Mouse (Mus musculus): ENCODE results near the gene Lrrc20. TPM values are rescaled to one million over a fixed set of nuclear protein-coding genes. Genes with fewer than 3 reads are reported as not detected.

The Lrrc20 gene
- polyA plus RNA-seq, 1 experiment from 2014 or later, result 11.8 TPM

DNA sequence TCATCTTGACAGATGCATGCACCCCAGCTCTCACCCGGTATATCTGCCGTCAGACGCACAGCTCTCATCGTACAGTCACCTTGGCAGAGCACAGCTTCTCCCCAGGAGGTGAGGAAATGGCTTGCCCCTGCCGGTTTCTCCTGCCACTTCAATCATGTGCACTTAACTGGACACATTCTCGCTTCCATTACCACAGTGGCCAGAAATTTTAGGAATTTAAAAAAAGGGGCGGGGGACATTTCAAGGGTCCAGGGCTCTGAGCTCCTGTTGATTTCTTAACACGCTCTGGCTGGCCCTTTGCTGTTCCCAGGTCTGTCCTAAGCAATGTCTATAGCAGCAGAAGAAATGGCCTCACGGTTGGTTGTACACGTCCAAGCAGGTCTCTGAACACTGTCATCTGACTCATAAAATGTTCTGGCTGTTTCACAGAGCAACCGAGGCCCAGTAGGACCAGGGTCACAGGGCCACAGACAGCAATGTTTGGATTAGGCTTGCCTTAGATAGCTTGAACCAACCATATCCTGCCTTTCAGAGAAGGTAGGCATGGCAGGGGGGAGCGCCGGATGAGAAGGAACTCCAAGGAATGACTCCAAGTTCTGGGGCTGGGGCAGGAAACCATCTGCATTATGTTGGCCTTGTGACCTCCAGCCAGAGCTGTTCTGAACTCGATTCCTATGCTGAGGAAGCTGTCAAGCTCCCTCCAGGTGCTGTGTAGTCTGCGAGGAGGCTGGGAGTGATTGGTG is 151.8 kb downstream of the Lrrc20 start:
- H3K36me3 ChIP-seq (ENCODE audit: control insufficient read depth, insufficient read depth, low read length), result no peaks in the 10 kb centered on the region
- H3K27ac ChIP-seq (replicated peaks; ENCODE audit: low read depth, low read length), result 0 out of 2 replicates have a peak overlapping the region, but pooled peaks have one; percentile 8
- DNase-seq (ENCODE audit: low spot score) (no peak), ATAC-seq (ENCODE audit: insufficient number of reproducible peaks, low FRiP score, low TSS enrichment, low read depth) (no peak)
- peaks cover 18% of the 10 kb centered on the region for H3K27me3 ChIP-seq (ENCODE audit: control insufficient read depth, insufficient read depth, low read length)
- H3K9me3 ChIP-seq (ENCODE audit: control insufficient read depth, low read length), result no peaks in the 10 kb centered on the region
- H3K4me3 ChIP-seq (ENCODE audit: low read depth, low read length), result no peak overlapping the region
- no peak overlapping the region for H3K4me2 ChIP-seq (ENCODE audit: low read depth, severe bottlenecking)
- 46% methylated on average over 15 of the region's 15 CpGs for WGBS
- peaks cover 20% of the 10 kb centered on the region for H3K4me1 ChIP-seq (ENCODE audit: control insufficient read depth, insufficient read depth, low read length)
- no peak overlapping the region for H3K9ac ChIP-seq (ENCODE audit: low read length)

DNA sequence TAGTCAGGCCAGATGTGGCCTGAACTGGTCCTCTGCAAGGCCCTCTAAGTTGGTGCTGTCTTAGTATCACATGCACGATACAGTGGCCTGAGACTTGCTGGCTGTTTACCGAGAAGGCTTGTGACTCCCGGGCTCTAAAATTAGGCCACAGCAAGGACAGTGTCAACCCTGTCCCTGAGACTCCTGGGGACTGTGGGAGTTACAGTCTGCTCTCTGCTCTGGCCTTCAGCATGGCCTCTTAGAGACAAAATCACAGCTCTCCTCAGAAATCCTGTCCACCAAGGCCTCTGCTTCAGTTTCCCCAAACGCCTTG is 152.3 kb downstream of the Lrrc20 start:
- 76% methylated on average over 4 of the region's 4 CpGs for WGBS
- Histone ChIP-seq H3K9me3 (ENCODE audit: control insufficient read depth, low read length) (no peaks in the 10 kb centered on the region), H3K9ac (ENCODE audit: low read length) (no peak overlapping the region), H3K27ac (replicated peaks; ENCODE audit: low read depth, low read length) (no peak overlapping the region), H3K4me2 (ENCODE audit: low read depth, severe bottlenecking) (no peak overlapping the region), H3K4me3 (ENCODE audit: low read depth, low read length) (no peak overlapping the region), H3K36me3 (ENCODE audit: control insufficient read depth, insufficient read depth, low read length) (no peaks in the 10 kb centered on the region), H3K4me1 (ENCODE audit: control insufficient read depth, insufficient read depth, low read length) (peaks cover 20% of the 10 kb centered on the region), H3K27me3 (ENCODE audit: control insufficient read depth, insufficient read depth, low read length) (peaks cover 18% of the 10 kb centered on the region)
- ATAC-seq (ENCODE audit: insufficient number of reproducible peaks, low FRiP score, low TSS enrichment, low read depth) (no peak), DNase-seq (ENCODE audit: low spot score) (no peak)

Other genes with a start within 250 kb of the Lrrc20 start
- 0.55 and 0.88 TPM in 2 replicates for gene Adamts14, start 202.4 kb upstream of the Lrrc20 start, polyA plus RNA-seq (2014; fragmentation: Nextera tagmentation; extraction: Ambion mirVana)
- gene Prf1, start 178.0 kb upstream of the Lrrc20 start, polyA plus RNA-seq (2014; fragmentation: Nextera tagmentation; extraction: Ambion mirVana), result 0.10 TPM in 1 of 2 replicates, not detected in the other
- 16.0 and 17.0 TPM in 2 replicates for gene Pald1, start 92.3 kb upstream of the Lrrc20 start, polyA plus RNA-seq (2014; fragmentation: Nextera tagmentation; extraction: Ambion mirVana)
- not detected in 2 replicates for gene Nodal, start 57.8 kb upstream of the Lrrc20 start, polyA plus RNA-seq (2014; fragmentation: Nextera tagmentation; extraction: Ambion mirVana)
- gene Eif4ebp2, start 23.1 kb upstream of the Lrrc20 start, polyA plus RNA-seq (2014; fragmentation: Nextera tagmentation; extraction: Ambion mirVana), result 28.5 and 33.3 TPM in 2 replicates
- gene Npffr1, start 119.7 kb downstream of the Lrrc20 start, polyA plus RNA-seq (2014; fragmentation: Nextera tagmentation; extraction: Ambion mirVana), result not detected in 2 replicates
- 314 and 321 TPM in 2 replicates for gene Ppa1, start 172.8 kb downstream of the Lrrc20 start, polyA plus RNA-seq (2014; fragmentation: Nextera tagmentation; extraction: Ambion mirVana)
- gene Sar1a, start 204.5 kb downstream of the Lrrc20 start, polyA plus RNA-seq (2014; fragmentation: Nextera tagmentation; extraction: Ambion mirVana), result 245 and 250 TPM in 2 replicates
- 36.3 and 36.6 TPM in 2 replicates for gene Tysnd1, start 219.7 kb downstream of the Lrrc20 start, polyA plus RNA-seq (2014; fragmentation: Nextera tagmentation; extraction: Ambion mirVana)
- gene Aifm2, start 239.5 kb downstream of the Lrrc20 start, polyA plus RNA-seq (2014; fragmentation: Nextera tagmentation; extraction: Ambion mirVana), result 8.2 TPM in 2 replicates